Mouse (Mus musculus): ENCODE results near the gene Mamdc4. TPM values are rescaled to one million over a fixed set of nuclear protein-coding genes. Genes with fewer than 3 reads are reported as not detected.

Mamdc4 gene
- total RNA-seq, 2 experiments from 2014 or later, result 1.6 to 4.0 TPM

- no peak for TF ChIP-seq CTCF (IDR thresholded peaks at IDR 0.05)
These were observed 25.3 kb downstream of the Mamdc4 start for GRCm38 (mm10) chr2:25549021-25549991.

GRCm38 (mm10) chr2:25546811-25547491, 27.7 kb downstream of the Mamdc4 start, which contains the start of gene Traf2:
Gene Traf2, minus strand, starts transcription at chr2:25546940.
- no peak for TF ChIP-seq CTCF (IDR thresholded peaks at IDR 0.05)
- DNase-seq, result peak; percentile 99
- H3K27ac ChIP-seq, result peak within 1 kb of the TSS; percentile 95
- intact Hi-C loops (cut with DNase I), result no loop called here
- peak within 1 kb of the TSS; percentile 81 for H3K4me3 ChIP-seq

More at GRCm38 (mm10) chr2:25549021-25549991, 25.3 kb downstream of the Mamdc4 start:
- Histone ChIP-seq H3K4me3 (no peak overlapping the region), H3K27ac (peak overlapping the region; percentile 73)
- DNase-seq, result peak; percentile 61
- intact Hi-C loops (cut with DNase I), result no loop called here

- intact Hi-C loops (cut with DNase I), result no loop called here
- peak overlapping the region; percentile 95 for H3K27ac ChIP-seq
- no peak for TF ChIP-seq CTCF (IDR thresholded peaks at IDR 0.05)
- peak overlapping the region; percentile 81 for H3K4me3 ChIP-seq
- peak; percentile 91 for DNase-seq
These were observed 28.4 kb downstream of the Mamdc4 start for GRCm38 (mm10) chr2:25545996-25546810.

DNA sequence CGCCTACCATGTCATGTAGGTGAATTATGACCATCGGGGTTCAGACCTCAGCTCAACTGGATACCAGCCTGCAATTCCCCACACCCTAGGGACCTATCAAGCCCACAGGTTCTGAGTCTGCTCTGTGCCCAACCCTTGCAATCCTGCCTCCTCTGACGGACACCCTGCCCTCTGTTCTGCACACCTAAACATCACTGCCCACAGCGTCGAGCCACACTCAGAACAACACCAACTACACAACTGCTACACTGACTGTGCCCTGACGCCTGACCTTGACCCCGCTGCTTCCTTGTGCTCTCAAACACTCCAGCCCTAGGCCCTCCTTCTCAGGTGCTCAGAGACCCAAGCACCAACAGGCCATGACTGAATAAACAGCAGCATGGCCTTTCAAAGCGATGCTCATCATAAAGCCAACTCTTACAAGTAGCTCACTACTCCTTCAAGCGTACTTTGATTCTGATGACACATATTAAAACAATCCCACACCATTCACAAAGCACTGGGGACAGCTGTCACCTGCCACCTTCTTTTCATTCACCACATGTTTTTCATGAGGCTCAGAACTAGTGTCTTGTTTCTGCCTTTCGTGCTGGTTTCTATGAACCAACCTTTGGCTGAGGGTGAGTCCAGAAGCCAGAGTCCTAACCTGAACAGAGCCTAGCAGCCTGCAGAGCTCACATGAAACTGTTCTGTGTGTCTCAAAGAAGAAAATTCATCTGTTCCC, 32.8 kb downstream of the Mamdc4 start:
- Histone ChIP-seq H3K4me3 (no peak overlapping the region), H3K27ac (peak overlapping the region; percentile 2; the same call in 1 of the 2 replicates)
- no peak for DNase-seq
- TF ChIP-seq CTCF (IDR thresholded peaks at IDR 0.05), result no peak
- intact Hi-C loops (cut with DNase I), result no loop called here

DNA sequence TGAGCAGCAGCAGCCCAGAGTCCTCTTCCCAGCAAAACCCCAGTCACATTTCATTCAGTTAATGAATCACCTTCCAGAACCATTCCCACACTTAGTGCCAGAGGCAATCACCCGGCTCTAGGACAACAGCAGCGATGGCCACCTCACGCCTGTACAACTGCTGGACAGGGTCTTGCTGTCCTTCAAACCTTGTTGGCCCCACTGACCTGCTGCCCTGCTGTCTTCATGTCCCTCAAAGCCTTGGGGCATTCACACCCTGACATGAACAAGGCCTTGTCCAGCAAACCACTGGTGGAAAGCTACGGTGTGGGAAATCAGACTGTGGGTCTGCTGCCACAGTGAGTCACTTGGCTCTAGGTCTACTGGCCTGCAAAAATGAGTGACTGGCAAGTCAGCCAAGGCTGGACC, 34.1 kb downstream of the Mamdc4 start:
- intact Hi-C loops (cut with DNase I), result no loop called here
- H3K4me3 ChIP-seq, result no peak overlapping the region
- H3K27ac ChIP-seq, result peak overlapping the region; percentile 44; the same call in 1 of the 2 replicates
- no peak for DNase-seq
- no peak for TF ChIP-seq CTCF (IDR thresholded peaks at IDR 0.05)

GRCm38 (mm10) chr2:25536531-25536930, 38.1 kb downstream of the Mamdc4 start:
- peak overlapping the region; percentile 74 for H3K27ac ChIP-seq
- TF ChIP-seq CTCF (IDR thresholded peaks at IDR 0.05), result no peak
- intact Hi-C loops (cut with DNase I), result no loop called here
- DNase-seq, result peak; percentile 49
- no peak overlapping the region for H3K4me3 ChIP-seq

DNA sequence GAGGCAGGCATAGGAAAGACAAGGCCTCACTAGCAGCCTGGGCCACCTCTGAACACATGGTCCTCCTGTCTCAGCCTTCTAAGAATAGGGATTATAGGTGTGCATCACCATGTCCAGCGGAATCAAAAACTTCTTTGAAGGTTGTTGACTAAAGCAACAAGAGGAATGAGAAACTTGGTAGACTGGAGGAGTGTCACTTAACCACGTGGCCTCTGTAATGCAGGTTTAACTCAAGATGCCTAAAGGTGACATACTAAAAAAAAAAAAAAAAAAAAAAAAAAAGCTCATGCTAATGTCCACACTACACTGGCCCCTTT, 39.8 kb downstream of the Mamdc4 start:
- DNase-seq, result no peak
- Histone ChIP-seq H3K27ac (peak overlapping the region; percentile 89), H3K4me3 (no peak overlapping the region)
- intact Hi-C loops (cut with DNase I), result no loop called here
- TF ChIP-seq CTCF (IDR thresholded peaks at IDR 0.05), result no peak

GRCm38 (mm10) chr2:25534178-25534865, 40.3 kb downstream of the Mamdc4 start:
- Histone ChIP-seq H3K4me3 (no peak overlapping the region), H3K27ac (peak overlapping the region; percentile 89)
- no peak for TF ChIP-seq CTCF (IDR thresholded peaks at IDR 0.05)
- DNase-seq, result peak; percentile 94
- intact Hi-C loops (cut with DNase I), result no loop called here

DNA sequence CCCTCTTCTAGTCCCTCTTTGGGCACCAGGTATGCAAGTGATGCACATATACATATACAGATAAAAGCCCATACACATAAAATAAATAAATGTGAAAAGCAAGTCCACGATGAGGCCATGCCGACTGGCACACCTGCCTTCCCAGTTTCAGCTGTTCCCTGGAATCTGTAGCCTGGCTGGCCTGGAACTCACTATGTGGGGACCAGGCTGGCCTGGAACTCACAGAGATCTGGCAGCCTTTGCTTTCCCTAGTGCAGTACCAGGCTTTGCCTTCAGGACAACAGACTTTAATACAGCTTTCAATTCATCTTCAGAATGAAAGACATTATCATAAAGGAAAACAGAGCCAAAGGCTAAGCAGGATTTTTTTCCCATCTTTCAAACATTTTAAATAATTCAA, 40.9 kb downstream of the Mamdc4 start:
- Histone ChIP-seq H3K27ac (peak overlapping the region; percentile 89), H3K4me3 (no peak overlapping the region)
- DNase-seq, result no peak
- peak; percentile 24; the same call in 1 of the 2 replicates for TF ChIP-seq CTCF (IDR thresholded peaks at IDR 0.05)
- intact Hi-C loops (cut with DNase I), result no loop called here

- no peak overlapping the region for H3K4me3 ChIP-seq
- H3K27ac ChIP-seq, result peak overlapping the region; percentile 53
- DNase-seq, result peak; percentile 61
- TF ChIP-seq CTCF (IDR thresholded peaks at IDR 0.05), result no peak
- intact Hi-C loops (cut with DNase I), result no loop called here
These were observed 47.9 kb downstream of the Mamdc4 start for GRCm38 (mm10) chr2:25526510-25527302.

Other genes with a start within 250 kb of the Mamdc4 start
- 10 to 100 TPM; 12.9 to 16.0 TPM for gene Man1b1, start 242.5 kb downstream of the Mamdc4 start, total RNA-seq (2021)
- 10 to 100 TPM; 14.0 to 16.5 TPM for gene Dpp7, start 218.5 kb downstream of the Mamdc4 start, total RNA-seq (2021)
- 1 to 10 TPM; 4.3 to 5.4 TPM for gene Uap1l1, start 209.2 kb downstream of the Mamdc4 start, total RNA-seq (2021)
- gene Sapcd2, start 202.5 kb downstream of the Mamdc4 start, total RNA-seq (2021), result not detected
- 1 to 10 TPM; 6.5 to 8.8 TPM for gene Entpd2, start 179.0 kb downstream of the Mamdc4 start, total RNA-seq (2021)
- 10 to 100 TPM; 14.9 to 16.9 TPM for gene Npdc1, start 175.5 kb downstream of the Mamdc4 start, total RNA-seq (2021)
- not detected for gene Fut7, start 151.6 kb downstream of the Mamdc4 start, total RNA-seq (2021)
- 10 to 100 TPM; 15.1 to 15.3 TPM for gene Abca2, start 146.1 kb downstream of the Mamdc4 start, total RNA-seq (2021)
- 1 to 10 TPM in 1 of 2 experiments, under 1 TPM in 1; 0.31 to 1.1 TPM for gene Clic3, start 118.0 kb downstream of the Mamdc4 start, total RNA-seq (2021)
- 10 to 100 TPM; 13.6 to 14.4 TPM for gene Paxx, start 113.8 kb downstream of the Mamdc4 start, total RNA-seq (2021)
- not detected for gene Ptgds, start 104.8 kb downstream of the Mamdc4 start, total RNA-seq (2021)
- gene Lcn12, start 80.9 kb downstream of the Mamdc4 start, total RNA-seq (2021), result not detected
- 10 to 100 TPM; 76.9 to 88.4 TPM for gene Fbxw5, start 74.1 kb downstream of the Mamdc4 start, total RNA-seq (2021)
- gene C8g, start 73.1 kb downstream of the Mamdc4 start, total RNA-seq (2021), result 1 to 10 TPM; 1.1 to 1.6 TPM
- 10 to 100 TPM; 12.4 to 13.1 TPM for gene Traf2, start 27.9 kb downstream of the Mamdc4 start, total RNA-seq (2021)
- gene Edf1, start 17.0 kb downstream of the Mamdc4 start, total RNA-seq (2021), result 100 to 1,000 TPM; 152 to 179 TPM
- 10 to 100 TPM; 52.7 to 64.7 TPM for gene Phpt1, start 379 bp upstream of the Mamdc4 start, total RNA-seq (2021)
- not detected for gene Ajm1, start 6.9 kb upstream of the Mamdc4 start, total RNA-seq (2021)
- gene Rabl6, start 33.7 kb upstream of the Mamdc4 start, total RNA-seq (2021), result 10 to 100 TPM; 85.6 to 95.2 TPM
- not detected for gene Ccdc183, start 42.8 kb upstream of the Mamdc4 start, total RNA-seq (2021)
- 10 to 100 TPM; 14.9 to 15.1 TPM for gene Tmem141, start 47.2 kb upstream of the Mamdc4 start, total RNA-seq (2021)
- 1 to 10 TPM; 1.8 to 5.3 TPM for gene Fcna, start 53.2 kb upstream of the Mamdc4 start, total RNA-seq (2021)
- gene Lcn8, start 78.3 kb upstream of the Mamdc4 start, total RNA-seq (2021), result 1 to 10 TPM; 3.3 to 5.1 TPM
- gene Lcn5, start 83.1 kb upstream of the Mamdc4 start, total RNA-seq (2021), result not detected
- gene Lcn6, start 101.9 kb upstream of the Mamdc4 start, total RNA-seq (2021), result not detected
- not detected for gene Lcn10, start 107.9 kb upstream of the Mamdc4 start, total RNA-seq (2021)
- not detected for gene Obp2a, start 125.2 kb upstream of the Mamdc4 start, total RNA-seq (2021)
- gene Bmyc, start 131.9 kb upstream of the Mamdc4 start, total RNA-seq (2021), result 10 to 100 TPM; 11.4 to 13.1 TPM
- not detected for gene Obp2b, start 162.2 kb upstream of the Mamdc4 start, total RNA-seq (2021)
- not detected for gene Lcn3, start 190.7 kb upstream of the Mamdc4 start, total RNA-seq (2021)
- gene Lcn11, start 202.2 kb upstream of the Mamdc4 start, total RNA-seq (2021), result not detected
- not detected for gene Gm13539, start 207.4 kb upstream of the Mamdc4 start, total RNA-seq (2021)
- gene Glt6d1, start 241.0 kb upstream of the Mamdc4 start, total RNA-seq (2021), result not detected
- gene Lcn9, start 248.3 kb upstream of the Mamdc4 start, total RNA-seq (2021), result not detected

Data from gastrocnemius, adult 2 months (tissue).